Mouse (Mus musculus): ENCODE data around the gene Lins1. TPM values are rescaled to one million over a fixed set of nuclear protein-coding genes. Genes with fewer than 3 reads are reported as not detected.

Gene Lins1
- total RNA-seq (2014; rRNA removed) (24.9 and 33.7 TPM in 2 replicates), polyA plus RNA-seq (2015; fragmentation: Nextera tagmentation; extraction: Ambion mirVana) (20.1 and 21.9 TPM in 2 replicates)

GRCm38 (mm10) chr7:66689620-66690360 lies at the start of gene Lins1:
Lins1 (plus strand) TSS chr7:66689889.
- ATAC-seq: peak; percentile 99
- peak; percentile 73 for TF ChIP-seq CTCF (IDR thresholded peaks at IDR 0.05; ENCODE audit: low read depth)
- Histone ChIP-seq H3K4me2 (ENCODE audit: low read depth) (peak within 1 kb of the TSS; percentile 93), H3K27me3 (ENCODE audit: insufficient read depth, low read length) (no peaks in the 10 kb centered on the region), H3K27ac (ENCODE audit: low read depth, low read length) (peak within 1 kb of the TSS; percentile 97), H3K4me3 (ENCODE audit: low read depth, low read length) (peak within 1 kb of the TSS; percentile 83), H3K4me1 (ENCODE audit: insufficient read depth) (peaks cover 9% of the 10 kb centered on the region), H3K9ac (peak within 1 kb of the TSS; percentile 84), H3K9me3 (ENCODE audit: low read length) (no peaks in the 10 kb centered on the region), H3K36me3 (ENCODE audit: insufficient read depth) (no peaks in the 10 kb centered on the region)
- DNase-seq: peak; percentile 99
- under 1% methylated on average over 51 of the region's 52 CpGs for WGBS

- WGBS: 94% methylated on average over 2 of the region's 2 CpGs
- peaks cover 14% of the 10 kb centered on the region; the same call in 1 of the 2 replicates for H3K36me3 ChIP-seq (ENCODE audit: insufficient read depth)
- no peaks in the 10 kb centered on the region for H3K4me1 ChIP-seq (ENCODE audit: insufficient read depth)
- DNase-seq (no peak), ATAC-seq (no peak)
- no peak for TF ChIP-seq CTCF (IDR thresholded peaks at IDR 0.05; ENCODE audit: low read depth)
- H3K4me2 ChIP-seq (ENCODE audit: low read depth): no peak overlapping the region
- H3K27me3 ChIP-seq (ENCODE audit: insufficient read depth, low read length): no peaks in the 10 kb centered on the region
- no peak overlapping the region for H3K9ac ChIP-seq
- no peaks in the 10 kb centered on the region for H3K9me3 ChIP-seq (ENCODE audit: low read length)
- H3K27ac ChIP-seq (ENCODE audit: low read depth, low read length): no peak overlapping the region
- no peak overlapping the region for H3K4me3 ChIP-seq (ENCODE audit: low read depth, low read length)
These were observed 44.0 kb upstream of the Lins1 start for GRCm38 (mm10) chr7:66645736-66646135.

GRCm38 (mm10) chr7:66649181-66649580 lies 40.5 kb upstream of the Lins1 start:
- TF ChIP-seq CTCF (IDR thresholded peaks at IDR 0.05; ENCODE audit: low read depth): no peak
- no peak overlapping the region for H3K4me3 ChIP-seq (ENCODE audit: low read depth, low read length)
- DNase-seq (no peak), ATAC-seq (no peak)
- H3K27me3 ChIP-seq (ENCODE audit: insufficient read depth, low read length): no peaks in the 10 kb centered on the region
- no peaks in the 10 kb centered on the region for H3K9me3 ChIP-seq (ENCODE audit: low read length)
- no peak overlapping the region for H3K4me2 ChIP-seq (ENCODE audit: low read depth)
- H3K4me1 ChIP-seq (ENCODE audit: insufficient read depth): no peaks in the 10 kb centered on the region
- WGBS: 92% methylated on average over 2 of the region's 2 CpGs
- H3K9ac ChIP-seq: no peak overlapping the region
- H3K36me3 ChIP-seq (ENCODE audit: insufficient read depth): peaks cover 14% of the 10 kb centered on the region
- no peak overlapping the region for H3K27ac ChIP-seq (ENCODE audit: low read depth, low read length)

GRCm38 (mm10) chr7:66650883-66651282 lies 38.8 kb upstream of the Lins1 start:
- Histone ChIP-seq H3K9ac (no peak overlapping the region), H3K36me3 (ENCODE audit: insufficient read depth) (peaks cover 18% of the 10 kb centered on the region), H3K9me3 (ENCODE audit: low read length) (no peaks in the 10 kb centered on the region), H3K4me1 (ENCODE audit: insufficient read depth) (no peaks in the 10 kb centered on the region), H3K4me2 (ENCODE audit: low read depth) (no peak overlapping the region), H3K4me3 (ENCODE audit: low read depth, low read length) (no peak overlapping the region), H3K27ac (ENCODE audit: low read depth, low read length) (no peak overlapping the region), H3K27me3 (ENCODE audit: insufficient read depth, low read length) (no peaks in the 10 kb centered on the region)
- WGBS: 81% methylated on average over 5 of the region's 5 CpGs
- TF ChIP-seq CTCF (IDR thresholded peaks at IDR 0.05; ENCODE audit: low read depth): no peak
- ATAC-seq: no peak
- DNase-seq: no peak

GRCm38 (mm10) chr7:66652216-66652615 lies 37.5 kb upstream of the Lins1 start:
- ATAC-seq (no peak), DNase-seq (no peak)
- 93% methylated on average over 4 of the region's 4 CpGs for WGBS
- Histone ChIP-seq H3K9ac (no peak overlapping the region), H3K4me3 (ENCODE audit: low read depth, low read length) (no peak overlapping the region), H3K27ac (ENCODE audit: low read depth, low read length) (no peak overlapping the region), H3K4me2 (ENCODE audit: low read depth) (no peak overlapping the region), H3K4me1 (ENCODE audit: insufficient read depth) (no peaks in the 10 kb centered on the region), H3K27me3 (ENCODE audit: insufficient read depth, low read length) (no peaks in the 10 kb centered on the region), H3K36me3 (ENCODE audit: insufficient read depth) (peaks cover 18% of the 10 kb centered on the region), H3K9me3 (ENCODE audit: low read length) (no peaks in the 10 kb centered on the region)
- TF ChIP-seq CTCF (IDR thresholded peaks at IDR 0.05; ENCODE audit: low read depth): no peak

GRCm38 (mm10) chr7:66653596-66653995 lies 36.1 kb upstream of the Lins1 start:
- no peak for DNase-seq
- Histone ChIP-seq H3K9me3 (ENCODE audit: low read length) (no peaks in the 10 kb centered on the region), H3K36me3 (ENCODE audit: insufficient read depth) (peaks cover 17% of the 10 kb centered on the region), H3K27ac (ENCODE audit: low read depth, low read length) (no peak overlapping the region), H3K4me3 (ENCODE audit: low read depth, low read length) (no peak overlapping the region), H3K9ac (no peak overlapping the region), H3K4me2 (ENCODE audit: low read depth) (no peak overlapping the region), H3K4me1 (ENCODE audit: insufficient read depth) (no peaks in the 10 kb centered on the region), H3K27me3 (ENCODE audit: insufficient read depth, low read length) (no peaks in the 10 kb centered on the region)
- WGBS: 88% methylated on average over 9 of the region's 9 CpGs
- TF ChIP-seq CTCF (IDR thresholded peaks at IDR 0.05; ENCODE audit: low read depth): no peak
- ATAC-seq: no peak

- no peak for ATAC-seq
- TF ChIP-seq CTCF (IDR thresholded peaks at IDR 0.05; ENCODE audit: low read depth): no peak
- Histone ChIP-seq H3K36me3 (ENCODE audit: insufficient read depth) (peaks cover 30% of the 10 kb centered on the region), H3K4me2 (ENCODE audit: low read depth) (no peak overlapping the region), H3K4me3 (ENCODE audit: low read depth, low read length) (no peak overlapping the region), H3K27me3 (ENCODE audit: insufficient read depth, low read length) (no peaks in the 10 kb centered on the region), H3K4me1 (ENCODE audit: insufficient read depth) (no peaks in the 10 kb centered on the region), H3K27ac (ENCODE audit: low read depth, low read length) (no peak overlapping the region), H3K9ac (no peak overlapping the region), H3K9me3 (ENCODE audit: low read length) (no peaks in the 10 kb centered on the region)
- 80% methylated on average over 9 of the region's 9 CpGs for WGBS
- no peak for DNase-seq
These were observed 34.2 kb upstream of the Lins1 start for GRCm38 (mm10) chr7:66655471-66655870.

All from forebrain, postnatal 0 days (tissue).